Mouse (Mus musculus) cerebellum, adult 2 months (tissue): ENCODE results near the gene Sorbs2.

ENCODE experiments used
- CTCF ChIP-seq: fragments of 200-500 bp; IDR thresholded peaks from 2 replicates; pipeline ENCODE4 v1.5.1; 2011; ENCODE audit warnings: low read depth, mild to moderate bottlenecking, control low read depth, low read length, moderate library complexity, borderline replicate concordance; ENCODE audit not compliant: insufficient read depth
- POLR2A ChIP-seq: fragments of 200-500 bp; IDR thresholded peaks from 2 replicates; pipeline ENCODE4 v1.6.1; 2011; ENCODE audit warnings: low read length, control low read depth, borderline replicate concordance; ENCODE audit not compliant: insufficient read depth

GRCm38 (mm10) chr8:45607012-45607411 is 99.4 kb downstream of the Sorbs2 start:
- TF ChIP-seq POLR2A (no peak), CTCF (no peak)
